Mouse (Mus musculus): ENCODE data around the gene Vwa7.

Vwa7 gene

GRCm38 (mm10) chr17:35045807-35046680, 29.7 kb downstream of the Vwa7 start:
- no peak for DNase-seq (ENCODE audit: low spot score in 2 of 2)

- DNase-seq (ENCODE audit: low spot score in 2 of 2) = peak; percentile 96
Observed at GRCm38 (mm10) chr17:35046681-35047455, 30.5 kb downstream of the Vwa7 start, which contains the start of gene Msh5. Gene Msh5 (minus strand): TSS chr17:35046745.

GRCm38 (mm10) chr17:35047688-35048087, 31.3 kb downstream of the Vwa7 start:
- DNase-seq (ENCODE audit: low spot score in 2 of 2) = no peak

- no peak for DNase-seq (ENCODE audit: low spot score in 2 of 2)
Observed at GRCm38 (mm10) chr17:35048149-35048931, 32.0 kb downstream of the Vwa7 start.

GRCm38 (mm10) chr17:35048932-35049440, 32.6 kb downstream of the Vwa7 start:
- no peak for DNase-seq (ENCODE audit: low spot score in 2 of 2)

GRCm38 (mm10) chr17:35049561-35050016, 33.2 kb downstream of the Vwa7 start, which contains the start of gene Clic1:
Gene Clic1 (plus strand): TSS chr17:35049966.
- DNase-seq (ENCODE audit: low spot score in 2 of 2) = peak; percentile 74 to 79

GRCm38 (mm10) chr17:35050126-35050750, 33.9 kb downstream of the Vwa7 start:
- peak; percentile 75 to 80 for DNase-seq (ENCODE audit: low spot score in 2 of 2)

- DNase-seq (ENCODE audit: low spot score in 2 of 2) = peak; percentile 68 to 69
Observed at GRCm38 (mm10) chr17:35051156-35052086, 35.0 kb downstream of the Vwa7 start.

- no peak for DNase-seq (ENCODE audit: low spot score in 2 of 2)
Observed at GRCm38 (mm10) chr17:35052271-35052798, 36.0 kb downstream of the Vwa7 start.

- DNase-seq (ENCODE audit: low spot score in 2 of 2) = no peak
Observed at GRCm38 (mm10) chr17:35055691-35056495, 39.5 kb downstream of the Vwa7 start.

- DNase-seq (ENCODE audit: low spot score in 2 of 2) = no peak
Observed at GRCm38 (mm10) chr17:35057090-35057489, 40.7 kb downstream of the Vwa7 start.

- no peak for DNase-seq (ENCODE audit: low spot score in 2 of 2)
Observed at GRCm38 (mm10) chr17:35058316-35058715, 41.9 kb downstream of the Vwa7 start.

GRCm38 (mm10) chr17:35058911-35059892, 42.8 kb downstream of the Vwa7 start, which contains the start of gene Ddah2:
Gene Ddah2 (plus strand): TSS chr17:35059035.
- DNase-seq (ENCODE audit: low spot score in 2 of 2) = peak; percentile 90 to 95

- DNase-seq (ENCODE audit: low spot score in 2 of 2) = no peak
Observed at GRCm38 (mm10) chr17:35060071-35060470, 43.7 kb downstream of the Vwa7 start.

- DNase-seq (ENCODE audit: low spot score in 2 of 2) = no peak
Observed at GRCm38 (mm10) chr17:35060737-35061297, 44.4 kb downstream of the Vwa7 start.

GRCm38 (mm10) chr17:35061299-35061698, 44.9 kb downstream of the Vwa7 start:
- no peak for DNase-seq (ENCODE audit: low spot score in 2 of 2)

- no peak for DNase-seq (ENCODE audit: low spot score in 2 of 2)
Observed at GRCm38 (mm10) chr17:35063466-35063865, 47.1 kb downstream of the Vwa7 start.

All from urinary bladder, postnatal 4 days (tissue).